Mouse (Mus musculus) heart, embryonic 14.5 days (tissue): ENCODE data around the gene Dnajb4. TPM values are rescaled to one million over a fixed set of nuclear protein-coding genes. Genes with fewer than 3 reads are reported as not detected.

ENCODE experiments used
- ATAC-seq: fragments of 200-750 bp; cut with Nextera tagmentation; 2 replicates; pipeline ENCODE4 v1.8.0; 2017; ENCODE audit warnings: low read depth, moderate TSS enrichment; ENCODE audit not compliant: insufficient number of reproducible peaks, insufficient read depth, low FRiP score
- H3K27ac ChIP-seq, 2 experiments: fragments of 200-500 bp in 1 of 2; fragments of 300-500 bp in 1 of 2; sonication (generic) in 1 of 2; replicated peaks in 1 of 2; 2 replicates each; pipeline ENCODE4 v1.5.1; 2012 to 2014; ENCODE audit warnings: low read depth in 2 of 2, low read length in 2 of 2, control low read depth in 1 of 2, mild to moderate bottlenecking in 1 of 2, mixed read lengths in 1 of 2; ENCODE audit not compliant: control insufficient read depth in 1 of 2, insufficient read depth in 1 of 2
- H3K27me3 ChIP-seq: fragments of 300-500 bp; sonication (generic); 2 replicates; pipeline ENCODE4 v1.6.1; 2014; ENCODE audit warnings: mild to moderate bottlenecking, low read length, control low read depth; ENCODE audit not compliant: control insufficient read depth, insufficient read depth
- H3K36me3 ChIP-seq: fragments of 300-500 bp; sonication (generic); 2 replicates; pipeline ENCODE4 v1.6.1; 2014; ENCODE audit warnings: mild to moderate bottlenecking, control low read depth, low read length, mixed read lengths; ENCODE audit not compliant: control insufficient read depth, insufficient read depth
- H3K4me1 ChIP-seq, 2 experiments: fragments of 200-500 bp in 1 of 2; fragments of 300-500 bp in 1 of 2; sonication (generic) in 1 of 2; 2 replicates each; pipeline ENCODE4 v1.6.1; 2012 to 2014; ENCODE audit warnings: low read length in 2 of 2, control low read depth in 1 of 2, mixed read lengths in 1 of 2; ENCODE audit not compliant: control insufficient read depth in 2 of 2, insufficient read depth in 2 of 2
- H3K4me2 ChIP-seq: fragments of 300-500 bp; sonication (generic); 2 replicates; pipeline ENCODE4 v1.6.1; 2014; ENCODE audit warnings: mild to moderate bottlenecking, low read length
- H3K4me3 ChIP-seq, 2 experiments: fragments of 200-500 bp in 1 of 2; fragments of 300-500 bp in 1 of 2; sonication (generic) in 1 of 2; 2 replicates each; pipeline ENCODE4 v1.5.1; 2012 to 2014; ENCODE audit warnings: low read length in 2 of 2, mild to moderate bottlenecking in 2 of 2, control low read depth in 1 of 2, low read depth in 1 of 2, moderate library complexity in 1 of 2; ENCODE audit not compliant: control insufficient read depth in 1 of 2, insufficient read depth in 1 of 2
- H3K9ac ChIP-seq: fragments of 300-500 bp; sonication (generic); 2 replicates; pipeline ENCODE4 v1.6.1; 2014; ENCODE audit warnings: mild to moderate bottlenecking, low read length
- H3K9me3 ChIP-seq: fragments of 300-500 bp; sonication (generic); 2 replicates; pipeline ENCODE4 v1.6.1; 2016; ENCODE audit warnings: low read length, control low read depth; ENCODE audit not compliant: control insufficient read depth
- WGBS: fragments of 180-500 bp; shearing (Covaris S2); extraction: QIAGEN DNeasy Blood & Tissue Kit; methylation state at CpG from one replicate; pipeline ENCODE4 v1.1.7; 2014; 5-methylcytosine and 5-hydroxymethylcytosine counted together
- polyA plus RNA-seq: library from polyadenylated mRNA; unstranded; fragments of >200 nt; fragmentation: Nextera tagmentation; extraction: Ambion mirVana; gene quantifications from 2 replicates; pipeline ENCODE4 v1.2.1, GENCODE M21; 2014

The Dnajb4 gene
- polyA plus RNA-seq, 1 experiment from 2014 or later = 46.2 TPM

GRCm38 (mm10) chr3:152228843-152229242 lies 18.7 kb upstream of the Dnajb4 start:
- ATAC-seq = no peak
- peaks cover 0 to 8% of the 10 kb centered on the region in 2 experiments; a peak in 1 of 4 replicates for H3K4me1 ChIP-seq
- 94% methylated on average over 7 of the region's 7 CpGs for WGBS
- H3K27ac ChIP-seq = no peak overlapping the region
- no peak overlapping the region for H3K4me2 ChIP-seq
- no peak overlapping the region for H3K9ac ChIP-seq
- no peaks in the 10 kb centered on the region for H3K9me3 ChIP-seq
- H3K27me3 ChIP-seq = no peaks in the 10 kb centered on the region
- H3K4me3 ChIP-seq = no peak overlapping the region
- H3K36me3 ChIP-seq = peaks cover 96% of the 10 kb centered on the region

- H3K27ac ChIP-seq = no peak overlapping the region
- H3K4me2 ChIP-seq = no peak overlapping the region
- no peak for ATAC-seq
- no peak overlapping the region for H3K4me3 ChIP-seq
- H3K36me3 ChIP-seq = peaks cover 99% of the 10 kb centered on the region
- no peaks in the 10 kb centered on the region for H3K4me1 ChIP-seq
- 93% methylated on average over 7 of the region's 7 CpGs for WGBS
- no peaks in the 10 kb centered on the region for H3K9me3 ChIP-seq
- no peaks in the 10 kb centered on the region for H3K27me3 ChIP-seq
- H3K9ac ChIP-seq = no peak overlapping the region
Measured at GRCm38 (mm10) chr3:152225906-152226305, 15.8 kb upstream of the Dnajb4 start.

GRCm38 (mm10) chr3:152224918-152225317 lies 14.8 kb upstream of the Dnajb4 start:
- Histone ChIP-seq H3K4me1 (no peaks in the 10 kb centered on the region), H3K27ac (no peak overlapping the region)
- ATAC-seq = no peak

GRCm38 (mm10) chr3:152213416-152213815 lies 3.3 kb upstream of the Dnajb4 start:
- Histone ChIP-seq H3K36me3 (peaks cover 47% of the 10 kb centered on the region), H3K4me3 (peak overlapping the region in 1 of 2 experiments; percentile 98; a peak in 2 of 4 replicates)
- 47% methylated on average over 3 of the region's 3 CpGs for WGBS

More at GRCm38 (mm10) chr3:152224918-152225317, 14.8 kb upstream of the Dnajb4 start:
- no peaks in the 10 kb centered on the region for H3K27me3 ChIP-seq
- H3K4me2 ChIP-seq = no peak overlapping the region
- H3K36me3 ChIP-seq = peaks cover 99% of the 10 kb centered on the region
- H3K4me3 ChIP-seq = no peak overlapping the region
- no peak overlapping the region for H3K9ac ChIP-seq
- H3K9me3 ChIP-seq = no peaks in the 10 kb centered on the region

GRCm38 (mm10) chr3:152211731-152212279 lies 1.7 kb upstream of the Dnajb4 start:
- H3K4me1 ChIP-seq = peaks cover 6 to 26% of the 10 kb centered on the region in 2 experiments
- H3K27me3 ChIP-seq = no peaks in the 10 kb centered on the region
- WGBS = 3% methylated on average over 7 of the region's 7 CpGs
- no peak for ATAC-seq
- H3K9ac ChIP-seq = peak overlapping the region; percentile 100
- peak overlapping the region; percentile 98 to 99 for H3K4me3 ChIP-seq
- H3K4me2 ChIP-seq = peak overlapping the region; percentile 75
- peaks cover 31% of the 10 kb centered on the region for H3K36me3 ChIP-seq
- H3K27ac ChIP-seq = peak overlapping the region in 1 of 2 experiments; percentile 98; a peak in 1 of 4 replicates
- no peaks in the 10 kb centered on the region for H3K9me3 ChIP-seq

More at GRCm38 (mm10) chr3:152213416-152213815, 3.3 kb upstream of the Dnajb4 start:
- no peaks in the 10 kb centered on the region for H3K9me3 ChIP-seq
- H3K4me1 ChIP-seq = peaks cover 5 to 25% of the 10 kb centered on the region in 2 experiments
- no peak for ATAC-seq
- H3K9ac ChIP-seq = peak overlapping the region; percentile 100
- no peak overlapping the region for H3K27ac ChIP-seq
- H3K4me2 ChIP-seq = peak overlapping the region; percentile 75
- no peaks in the 10 kb centered on the region for H3K27me3 ChIP-seq

GRCm38 (mm10) chr3:152210728-152211391 lies 758 bp upstream of the Dnajb4 start:
- peaks cover 6 to 26% of the 10 kb centered on the region in 2 experiments for H3K4me1 ChIP-seq
- ATAC-seq = peak; percentile 65

GRCm38 (mm10) chr3:152209177-152209966 lies 730 bp downstream of the Dnajb4 start:
- H3K36me3 ChIP-seq = peaks cover 8% of the 10 kb centered on the region; the same call in 1 of the 2 replicates
- H3K9me3 ChIP-seq = no peaks in the 10 kb centered on the region
- ATAC-seq = 0 out of 2 replicates have a peak, but pooled peaks have one; percentile 3
- 3% methylated on average over 25 of the region's 25 CpGs for WGBS
- peak overlapping the region; percentile 94 for H3K4me2 ChIP-seq
- H3K27ac ChIP-seq = peak overlapping the region; percentile 98 to 99
- H3K27me3 ChIP-seq = no peaks in the 10 kb centered on the region
- H3K4me1 ChIP-seq = peaks cover 6 to 26% of the 10 kb centered on the region in 2 experiments
- peak overlapping the region; percentile 96 to 98 for H3K4me3 ChIP-seq
- H3K9ac ChIP-seq = peak overlapping the region; percentile 100

More at GRCm38 (mm10) chr3:152210728-152211391, 758 bp upstream of the Dnajb4 start:
- Histone ChIP-seq H3K27me3 (no peaks in the 10 kb centered on the region), H3K4me2 (peak overlapping the region; percentile 75), H3K27ac (peak overlapping the region; percentile 95 to 98), H3K4me3 (peak overlapping the region; percentile 98 to 99), H3K36me3 (peaks cover 21% of the 10 kb centered on the region), H3K9me3 (no peaks in the 10 kb centered on the region), H3K9ac (peak overlapping the region; percentile 100)
- under 1% methylated on average over 50 of the region's 68 CpGs for WGBS
